Mouse (Mus musculus) erythroblast, embryonic 14.5 days (primary cell): ENCODE results near the gene Tgif1. TPM values are rescaled to one million over a fixed set of nuclear protein-coding genes. Genes with fewer than 3 reads are reported as not detected.
"Not testable (repeated sequence)": the region's sequence is repeated elsewhere in the genome, so short reads cannot be mapped to it uniquely, and the experiment has no call there.

Experiments
- H3K27me3 ChIP-seq: 2 replicates; pipeline ENCODE4 v1.6.1; 2012; ENCODE audit warnings: inconsistent platforms; ENCODE audit not compliant: control insufficient read depth
- H3K36me3 ChIP-seq: 2 replicates; pipeline ENCODE4 v1.6.1; 2012; ENCODE audit warnings: mild to moderate bottlenecking, inconsistent platforms; ENCODE audit not compliant: control insufficient read depth
- H3K4me1 ChIP-seq: 2 replicates; pipeline ENCODE4 v1.6.1; 2012; ENCODE audit warnings: inconsistent platforms; ENCODE audit not compliant: control insufficient read depth
- H3K4me3 ChIP-seq: replicated peaks from 2 replicates; pipeline ENCODE3; 2012; ENCODE audit warnings: moderate library complexity, mild to moderate bottlenecking, inconsistent platforms
- H3K9me3 ChIP-seq: 2 replicates; pipeline ENCODE4 v1.6.1; 2012; ENCODE audit warnings: low read length, inconsistent platforms, mixed read lengths; ENCODE audit not compliant: control insufficient read depth
- GATA1 ChIP-seq: IDR thresholded peaks from 2 replicates; pipeline ENCODE4 v1.6.1; 2012; ENCODE audit warnings: low read length, inconsistent platforms, mixed read lengths
- TAL1 ChIP-seq: IDR thresholded peaks from 3 replicates; pipeline ENCODE4 v1.6.1; 2012; ENCODE audit warnings: low read length, inconsistent platforms, mixed read lengths
- polyA plus RNA-seq: library from polyadenylated mRNA; stranded (reverse); fragments of >175 nt; gene quantifications from 2 replicates; pipeline ENCODE4 v1.2.3, GENCODE M21; 2012

Tgif1 gene
- polyA plus RNA-seq, 1 experiment: 0.03 TPM

DNA sequence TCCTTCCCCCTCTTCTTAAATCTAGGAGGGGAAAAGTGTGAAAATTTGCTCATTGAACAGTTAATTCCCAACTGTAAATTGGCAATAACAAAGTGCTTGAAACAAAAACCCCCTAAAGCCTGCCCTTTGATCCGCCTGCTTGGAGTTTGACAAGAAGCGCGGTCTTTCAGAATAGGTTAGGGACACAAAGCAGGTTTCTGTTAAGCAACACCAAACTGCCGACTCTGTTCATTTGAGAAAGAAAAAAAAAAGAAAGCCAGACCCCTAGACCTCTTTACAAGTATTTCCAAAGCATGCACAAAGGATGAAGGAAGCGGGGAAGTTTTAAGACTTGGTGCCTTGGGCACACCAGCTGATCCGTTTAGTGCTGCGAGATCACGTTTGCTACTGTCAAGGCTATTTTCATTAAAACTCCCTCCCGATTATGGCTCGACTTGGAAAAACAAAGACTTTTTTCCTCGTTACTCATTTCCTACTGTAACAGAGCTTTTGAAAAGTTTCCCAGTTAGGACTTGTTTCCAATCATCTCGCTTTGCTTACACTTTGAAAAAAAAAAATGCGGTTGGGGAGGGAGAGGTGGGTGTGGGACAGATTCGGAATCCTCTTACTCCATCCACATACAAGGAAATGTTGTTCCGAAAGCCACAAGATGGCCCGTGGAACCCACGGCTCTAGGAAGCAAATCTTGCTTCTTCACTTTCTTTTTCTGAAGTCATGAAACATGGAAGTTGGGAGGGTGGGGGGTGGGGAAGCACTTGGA lies 5.4 kb downstream of the Tgif1 start:
- Histone ChIP-seq H3K27me3 (peaks cover 50% of the 10 kb centered on the region), H3K4me1 (peaks cover 42% of the 10 kb centered on the region), H3K36me3 (peaks cover 4% of the 10 kb centered on the region), H3K4me3 (peak overlapping the region; percentile 71), H3K9me3 (no peaks in the 10 kb centered on the region)
- no peak for TF ChIP-seq GATA1

DNA sequence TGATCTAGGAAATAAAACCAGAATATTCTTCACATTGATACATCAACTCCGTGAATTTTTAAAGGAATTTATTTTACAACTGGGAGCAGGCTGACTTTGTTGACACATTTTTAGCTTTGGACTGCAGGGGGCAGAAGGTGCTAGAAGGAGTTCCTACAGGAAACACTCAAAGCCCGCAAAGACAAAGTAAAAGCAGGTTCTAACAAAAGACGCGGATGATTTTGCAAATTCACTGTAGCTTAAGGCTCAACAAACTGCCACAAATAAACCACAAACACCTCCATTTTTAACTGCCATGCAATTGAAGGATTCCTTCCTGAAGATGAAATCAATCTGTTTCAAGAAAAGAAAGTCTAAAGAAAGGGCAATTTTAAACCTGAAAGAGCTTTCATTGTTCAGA lies 6.3 kb downstream of the Tgif1 start:
- Histone ChIP-seq H3K27me3 (peaks cover 41% of the 10 kb centered on the region), H3K4me1 (peaks cover 35% of the 10 kb centered on the region), H3K9me3 (no peaks in the 10 kb centered on the region), H3K36me3 (peaks cover 4% of the 10 kb centered on the region), H3K4me3 (no peak overlapping the region)
- TF ChIP-seq TAL1 (no peak), GATA1 (no peak)

DNA sequence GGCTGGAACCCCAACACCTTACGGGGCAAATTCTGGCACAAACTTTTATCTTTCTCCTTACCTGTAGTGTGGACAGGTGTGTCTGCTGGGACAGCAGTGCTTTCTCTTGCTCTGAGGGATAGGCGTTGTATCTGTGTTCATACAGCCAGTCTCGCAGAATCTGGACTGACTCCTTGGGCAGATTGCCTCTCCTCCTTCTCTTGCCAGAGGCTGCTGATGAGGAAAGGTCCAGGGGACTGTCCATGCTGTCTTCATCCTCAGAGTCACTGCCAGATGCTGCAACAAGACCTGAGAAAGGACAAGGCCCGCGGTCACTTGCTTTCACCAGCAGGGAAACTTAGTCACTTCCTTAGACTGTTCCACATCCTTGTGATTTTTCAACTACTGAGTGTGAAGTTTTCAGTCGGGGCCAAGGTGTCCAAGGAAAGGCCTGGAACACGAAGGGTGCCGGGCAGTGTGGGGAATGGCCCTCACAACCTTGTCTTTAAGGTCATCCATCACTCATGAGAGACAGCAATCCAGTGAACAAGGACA lies 7.2 kb downstream of the Tgif1 start:
- Histone ChIP-seq H3K27me3 (peaks cover 32% of the 10 kb centered on the region), H3K4me1 (peaks cover 28% of the 10 kb centered on the region), H3K9me3 (no peaks in the 10 kb centered on the region), H3K4me3 (no peak overlapping the region), H3K36me3 (peaks cover 4% of the 10 kb centered on the region)
- TF ChIP-seq TAL1: no peak

DNA sequence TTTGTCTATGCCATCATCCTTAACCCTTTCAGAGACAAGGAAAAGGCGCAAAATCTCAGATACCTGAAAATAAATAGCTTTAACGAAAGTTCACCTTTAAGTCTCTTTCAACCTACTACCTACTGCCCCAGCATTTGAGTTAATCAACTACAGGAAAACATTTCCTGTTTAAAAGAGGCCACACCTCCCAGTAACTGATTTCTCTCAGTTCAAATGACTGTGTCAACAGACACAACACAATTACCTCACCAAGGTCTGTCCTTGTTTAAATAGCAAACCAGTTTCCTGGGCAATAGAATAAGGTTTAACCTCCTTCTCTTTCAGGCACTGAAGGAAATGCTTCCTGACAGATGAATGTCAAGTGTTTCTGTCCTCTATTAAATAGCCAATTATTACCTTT lies 7.8 kb downstream of the Tgif1 start:
- TF ChIP-seq GATA1: no peak
- no peak for TF ChIP-seq TAL1
- H3K27me3 ChIP-seq: peaks cover 26% of the 10 kb centered on the region
- H3K36me3 ChIP-seq: peaks cover 4% of the 10 kb centered on the region
- no peak overlapping the region for H3K4me3 ChIP-seq
- H3K4me1 ChIP-seq: peaks cover 23% of the 10 kb centered on the region
- no peaks in the 10 kb centered on the region for H3K9me3 ChIP-seq

DNA sequence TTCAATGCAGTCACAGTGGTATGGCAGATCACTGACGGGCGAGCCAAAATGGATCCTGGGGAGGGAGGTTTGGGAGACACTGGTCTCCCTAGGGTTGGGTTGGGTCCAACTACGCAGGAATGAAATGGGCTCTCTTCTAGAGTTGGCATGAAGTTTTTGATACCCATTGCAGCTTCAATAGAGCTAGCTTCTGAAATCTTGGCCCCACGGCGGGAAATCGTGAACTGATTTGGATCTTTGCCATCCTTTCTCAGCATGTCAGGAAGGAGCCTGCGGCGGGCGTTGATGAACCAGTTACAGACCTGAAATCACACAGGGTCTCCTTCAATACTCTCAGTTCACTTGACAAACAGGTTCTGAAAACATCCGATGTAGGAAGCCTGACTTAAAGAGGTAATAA lies 8.4 kb downstream of the Tgif1 start:
- H3K4me1 ChIP-seq: peaks cover 19% of the 10 kb centered on the region
- H3K36me3 ChIP-seq: peaks cover 4% of the 10 kb centered on the region
- TF ChIP-seq GATA1: no peak
- no peak for TF ChIP-seq TAL1
- no peak overlapping the region for H3K4me3 ChIP-seq
- H3K27me3 ChIP-seq: peaks cover 21% of the 10 kb centered on the region
- no peaks in the 10 kb centered on the region for H3K9me3 ChIP-seq

DNA sequence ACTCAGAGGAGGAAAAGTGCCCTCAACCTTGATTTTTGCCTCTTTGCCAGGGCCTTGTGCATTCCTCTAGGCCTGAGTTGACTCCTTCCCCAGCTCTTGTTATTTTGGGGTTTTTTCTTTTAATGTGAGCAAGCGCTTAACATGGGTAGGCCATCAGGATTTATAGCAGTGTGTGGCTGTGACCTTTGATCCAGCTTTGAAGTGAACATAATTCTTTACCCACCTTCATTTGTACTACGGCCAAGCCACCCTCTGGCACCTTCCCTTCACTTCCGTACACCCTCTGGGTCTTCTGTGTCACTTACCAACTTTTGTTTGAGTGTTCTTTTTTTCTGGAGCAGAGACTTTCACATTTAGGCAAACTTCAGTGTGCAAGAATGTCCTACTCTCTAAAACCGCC lies 10.1 kb downstream of the Tgif1 start:
- Histone ChIP-seq H3K4me1 (peaks cover 2% of the 10 kb centered on the region), H3K4me3 (no peak overlapping the region), H3K9me3 (no peaks in the 10 kb centered on the region), H3K36me3 (peaks cover 4% of the 10 kb centered on the region), H3K27me3 (peaks cover 4% of the 10 kb centered on the region; the same call in 1 of the 2 replicates)
- TF ChIP-seq GATA1 (no peak), TAL1 (no peak)

DNA sequence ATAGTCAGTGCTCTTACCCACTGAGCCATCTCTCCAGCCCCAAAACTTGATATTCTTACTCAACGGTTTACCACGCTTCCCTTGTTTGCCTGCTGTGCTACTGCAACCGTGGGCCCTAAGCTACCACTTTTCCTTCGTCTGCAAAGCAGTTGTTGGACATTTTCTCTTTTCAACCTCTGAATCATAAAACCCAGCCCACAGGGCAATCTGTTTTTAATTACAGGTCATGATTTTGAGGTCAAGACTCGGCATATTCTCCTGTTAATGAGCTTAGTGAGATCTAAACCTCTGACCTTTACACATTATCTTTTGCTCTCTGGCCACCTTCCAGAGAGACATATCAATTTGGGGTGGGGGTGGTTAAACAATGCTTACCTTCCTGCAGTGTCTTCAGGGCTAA lies 14.8 kb downstream of the Tgif1 start:
- H3K36me3 ChIP-seq: peaks cover under 1% of the 10 kb centered on the region
- TF ChIP-seq TAL1: no peak
- no peak for TF ChIP-seq GATA1
- H3K4me1 ChIP-seq: no peaks in the 10 kb centered on the region

DNA sequence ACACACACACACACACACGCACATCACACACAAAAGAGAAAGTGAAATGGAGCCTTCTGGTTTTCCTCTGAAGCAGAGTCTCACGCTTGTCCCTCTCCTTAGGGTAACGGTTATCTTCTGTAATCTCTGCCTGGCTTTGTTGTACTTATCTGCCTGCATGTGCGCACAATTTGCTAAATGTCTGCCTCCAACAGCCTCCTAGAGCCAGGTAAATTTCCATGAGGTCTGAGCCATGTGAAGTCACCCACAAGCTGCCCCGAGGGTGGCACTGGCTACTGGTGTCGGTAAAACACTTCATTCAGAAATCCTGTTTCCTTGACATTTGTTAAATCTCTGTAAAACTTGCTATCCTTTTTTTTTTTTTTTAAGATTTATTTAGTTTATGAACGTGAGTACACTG lies 15.3 kb downstream of the Tgif1 start:
- TF ChIP-seq GATA1: no peak
- TF ChIP-seq TAL1: no peak
- Histone ChIP-seq H3K9me3 (no peaks in the 10 kb centered on the region), H3K4me3 (no peak overlapping the region), H3K27me3 (peaks cover 25% of the 10 kb centered on the region), H3K4me1 (no peaks in the 10 kb centered on the region), H3K36me3 (no peaks in the 10 kb centered on the region; the same call in 1 of the 2 replicates)

More for the DNA sequence above, 14.8 kb downstream of the Tgif1 start:
- Histone ChIP-seq H3K4me3 (no peak overlapping the region), H3K27me3 (peaks cover 23% of the 10 kb centered on the region), H3K9me3 (no peaks in the 10 kb centered on the region)

DNA sequence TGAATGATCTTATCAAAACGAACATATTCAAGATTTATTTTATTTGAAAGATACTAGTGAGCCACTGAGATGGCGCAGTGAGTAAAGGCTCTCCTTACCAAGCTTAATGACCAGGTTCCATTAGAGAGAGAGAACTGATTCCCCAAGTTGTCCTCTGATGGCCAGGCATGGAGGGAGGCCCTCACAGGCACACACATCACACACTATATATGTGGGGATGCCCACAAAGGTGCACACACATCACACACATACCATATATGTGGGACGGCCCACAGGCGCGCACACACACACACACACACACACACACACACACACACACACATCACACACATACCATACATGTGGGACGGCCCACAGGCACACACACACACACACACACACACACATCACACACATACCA lies 15.9 kb downstream of the Tgif1 start:
- H3K27me3 ChIP-seq: peaks cover 30% of the 10 kb centered on the region
- not testable (repeated sequence) for H3K9me3 ChIP-seq, H3K36me3 ChIP-seq, H3K4me3 ChIP-seq, H3K4me1 ChIP-seq

DNA sequence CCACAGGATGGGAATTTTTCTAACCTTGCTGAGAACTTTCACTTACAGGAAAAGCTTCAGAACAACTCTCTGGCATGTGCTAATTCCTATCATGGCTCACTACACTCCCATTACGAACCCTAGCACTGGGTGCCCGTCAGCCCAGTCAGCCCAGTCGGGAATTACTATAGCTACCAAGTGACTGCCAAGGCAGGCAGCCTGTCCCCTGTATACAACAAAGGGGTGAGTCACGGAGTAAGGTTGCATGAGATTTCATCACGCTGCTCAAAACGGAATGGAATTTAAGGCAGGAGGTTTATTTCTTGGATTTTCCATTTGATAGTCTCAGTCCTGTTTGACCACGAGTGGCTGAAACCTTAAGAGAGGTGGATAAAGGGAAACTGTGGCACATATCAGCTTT lies 16.5 kb downstream of the Tgif1 start:
- Histone ChIP-seq H3K9me3 (no peaks in the 10 kb centered on the region), H3K36me3 (no peaks in the 10 kb centered on the region; the same call in 1 of the 2 replicates), H3K4me1 (no peaks in the 10 kb centered on the region), H3K27me3 (peaks cover 31% of the 10 kb centered on the region), H3K4me3 (no peak overlapping the region)
- TF ChIP-seq TAL1 (no peak), GATA1 (no peak)
